ENCODE assay signal across 16 mouse cellular contexts in the genomic region with DNA sequence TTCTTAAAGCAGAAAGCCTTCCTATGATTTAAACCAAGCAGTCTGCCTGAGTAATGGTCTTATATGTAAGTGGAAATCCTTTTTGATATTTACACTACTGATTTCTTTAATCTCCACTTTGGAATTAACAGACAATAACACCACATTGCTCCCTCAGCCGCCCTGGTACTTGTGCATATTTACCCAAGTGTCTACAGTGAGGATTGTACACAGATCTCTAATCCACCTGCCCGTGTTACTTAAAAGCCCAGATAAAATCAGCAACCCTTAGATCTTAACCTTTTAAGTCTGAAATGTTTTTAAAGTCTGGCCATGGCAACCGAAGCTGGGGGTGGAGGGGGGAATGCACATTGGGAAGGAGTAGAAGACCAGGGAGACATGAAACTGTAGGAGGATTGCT.
"Had no signal": no experiment of that assay in that cellular context is flagged by ENCODE, and none has a peak within 500 bp of the region (broad histone marks: within the 10 kb centered on the region; RNA-seq: fewer than 3 reads in every experiment).

No protein-coding gene starts in this region.

- H3K4me2 ChIP-seq: midbrain, embryonic 13.5 days; neural tube, embryonic 13.5 days had no signal

- H3K27ac ChIP-seq: layer of hippocampus, adult 2 months; left cerebral cortex, adult 2 months; limb, embryonic 13.5 days; liver, embryonic 14.5 days; midbrain, embryonic 13.5 days; neural tube, embryonic 13.5 days had no signal

- H3K9ac ChIP-seq: limb, embryonic 13.5 days; liver, embryonic 14.5 days; midbrain, embryonic 13.5 days; neural tube, embryonic 13.5 days had no signal

- ATAC-seq: inflammation-experienced regulatory T-cells, adult 6 months; intestine, postnatal 0 days; midbrain, embryonic 13.5 days had no signal

- H3K9me3 ChIP-seq: limb, embryonic 13.5 days; midbrain, embryonic 13.5 days; neural tube, embryonic 13.5 days had no signal

- H3K4me3 ChIP-seq: layer of hippocampus, adult 2 months; left cerebral cortex, adult 2 months; limb, embryonic 13.5 days; megakaryocyte, embryonic 14.5 days; midbrain, embryonic 13.5 days; neural tube, embryonic 13.5 days had no signal

- H3K36me3 ChIP-seq: limb, embryonic 13.5 days; midbrain, embryonic 13.5 days; neural tube, embryonic 13.5 days had no signal

- DNase-seq: kidney, adult 8-10 months; kidney, postnatal 4 days; lung, adult 18-20 months; lung, postnatal 10 days; lung, postnatal 4 days; right cerebral cortex, postnatal 14 days; thymus, postnatal 36 days had no signal

- H3K27me3 ChIP-seq: megakaryocyte, embryonic 14.5 days had no signal

- H3K4me1 ChIP-seq: megakaryocyte, embryonic 14.5 days had no signal
